Mouse (Mus musculus): ENCODE measurements around the gene Rcbtb2. TPM values are rescaled to one million over a fixed set of nuclear protein-coding genes. Genes with fewer than 3 reads are reported as not detected.

The Rcbtb2 gene
- polyA plus RNA-seq, 3 experiments from 2014 or later, result 54.7 to 84.0 (median 65.2) TPM

Other genes starting within 250 kb of the Rcbtb2 start
- 10 to 100 TPM; 30.0 to 62.6 (median 42.9) TPM for gene Cysltr2, start 73.9 kb upstream of the Rcbtb2 start, polyA plus RNA-seq (2017; shearing (Covaris generic))
- 10 to 100 TPM; 49.4 to 59.4 (median 52.7) TPM for gene Lpar6, start 114.9 kb downstream of the Rcbtb2 start, polyA plus RNA-seq (2017; shearing (Covaris generic))
- 100 to 1,000 TPM in 1 of 3 experiments, 10 to 100 TPM in 2; 21.9 to 113 (median 85.4) TPM for gene Rb1, start 202.8 kb downstream of the Rcbtb2 start, polyA plus RNA-seq (2017; shearing (Covaris generic))

Measured in inflammation-experienced regulatory T-cells, adult 6 months (primary cell).